In the genomic region with DNA sequence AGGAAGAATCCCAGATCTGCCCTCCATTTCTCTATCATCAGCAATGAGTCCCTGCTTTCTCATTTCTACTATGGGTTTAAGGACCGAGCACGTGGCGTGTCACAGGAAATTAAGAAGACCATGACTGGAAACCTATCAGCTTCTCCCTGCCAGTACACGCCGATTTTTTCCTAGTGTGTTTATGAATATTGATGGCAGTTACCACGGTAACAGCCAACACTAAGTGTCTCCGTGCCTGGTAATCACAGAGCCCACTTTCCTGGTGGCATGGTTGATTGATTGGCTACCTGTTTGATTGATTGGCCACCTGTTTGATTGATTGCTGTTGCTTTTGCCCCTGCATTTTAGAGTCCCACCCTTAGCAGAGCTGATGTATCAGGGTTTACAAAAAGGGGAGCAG, we compare ENCODE assay signal across 14 mouse cellular contexts. TPM values are rescaled to one million over a fixed set of nuclear protein-coding genes. Genes with fewer than 3 reads are reported as not detected.
"Had no signal": no experiment of that assay in that cellular context is flagged by ENCODE, and none has a peak within 500 bp of the region (broad histone marks: within the 10 kb centered on the region; RNA-seq: fewer than 3 reads in every experiment).

No protein-coding gene starts in this region.

- H3K36me3 ChIP-seq: intestine, embryonic 15.5 days; liver, embryonic 15.5 days; stomach, embryonic 15.5 days had no signal

- H3K4me3 ChIP-seq: intestine, embryonic 15.5 days; liver, embryonic 15.5 days; megakaryocyte, embryonic 14.5 days; stomach, embryonic 15.5 days had no signal

- H3K9ac ChIP-seq: intestine, embryonic 15.5 days; liver, embryonic 15.5 days; lung, embryonic 14.5 days; stomach, embryonic 15.5 days had no signal

- H3K27ac ChIP-seq: intestine, embryonic 15.5 days; liver, embryonic 15.5 days; macrophage; stomach, embryonic 15.5 days had no signal

- H3K9me3 ChIP-seq: intestine, embryonic 15.5 days; liver, embryonic 15.5 days; stomach, embryonic 15.5 days had no signal

- H3K4me1 ChIP-seq: liver, embryonic 15.5 days; megakaryocyte, embryonic 14.5 days had no signal

- DNase-seq: kidney, adult 18-20 months; kidney, postnatal 10 days; kidney, postnatal 4 days; lung, embryonic 14.5 days; lung, postnatal 10 days; right cerebral cortex, postnatal 14 days; thymus, adult 2 months; thymus, postnatal 25 days had no signal

- H3K4me2 ChIP-seq: intestine, embryonic 15.5 days; liver, embryonic 11.5 days; liver, embryonic 15.5 days; lung, embryonic 14.5 days; stomach, embryonic 15.5 days had no signal

- ATAC-seq: intestine, embryonic 15.5 days had no signal

RNA-seq across cellular contexts. Expression of a gene that starts 30.2 kb away (rescaled TPM):
- polyA plus RNA-seq: macrophage had no signal
